Mouse (Mus musculus) kidney, postnatal 14 days (tissue): ENCODE data around the gene Pdzd2.
A peak's percentile ranks its signal among the peaks of the same experiment; 100 is the strongest.

Source experiments
- DNase-seq: peaks from one replicate; pipeline ENCODE4 v3.0.0; 2022; ENCODE audit warnings: mixed read lengths

The Pdzd2 gene

GRCm38 (mm10) chr15:12429572-12430431 lies 309.9 kb downstream of the Pdzd2 start:
- DNase-seq = peak; percentile 25

GRCm38 (mm10) chr15:12427818-12428217 lies 311.9 kb downstream of the Pdzd2 start:
- no peak for DNase-seq

GRCm38 (mm10) chr15:12426342-12426741 lies 313.4 kb downstream of the Pdzd2 start:
- DNase-seq = no peak

- DNase-seq = no peak
Measured at GRCm38 (mm10) chr15:12425049-12425627, 314.6 kb downstream of the Pdzd2 start.

- no peak for DNase-seq
Measured at GRCm38 (mm10) chr15:12424187-12424586, 315.5 kb downstream of the Pdzd2 start.

GRCm38 (mm10) chr15:12420915-12421314 lies 318.8 kb downstream of the Pdzd2 start:
- no peak for DNase-seq

GRCm38 (mm10) chr15:12420376-12420775 lies 319.3 kb downstream of the Pdzd2 start:
- no peak for DNase-seq

- DNase-seq = peak; percentile 16
Measured at GRCm38 (mm10) chr15:12419446-12419845, 320.3 kb downstream of the Pdzd2 start.

- DNase-seq = no peak
Measured at GRCm38 (mm10) chr15:12415536-12416200, 324.1 kb downstream of the Pdzd2 start.

- DNase-seq = no peak
Measured at GRCm38 (mm10) chr15:12414696-12415095, 325.0 kb downstream of the Pdzd2 start.

GRCm38 (mm10) chr15:12408205-12408604 lies 331.5 kb downstream of the Pdzd2 start:
- DNase-seq = no peak

GRCm38 (mm10) chr15:12405592-12405991 lies 334.1 kb downstream of the Pdzd2 start:
- DNase-seq = no peak

- no peak for DNase-seq
Measured at GRCm38 (mm10) chr15:12397032-12397431, 342.7 kb downstream of the Pdzd2 start.

- DNase-seq = no peak
Measured at GRCm38 (mm10) chr15:12394758-12395157, 345.0 kb downstream of the Pdzd2 start.

GRCm38 (mm10) chr15:12388726-12389489 lies 350.8 kb downstream of the Pdzd2 start:
- DNase-seq = no peak

- DNase-seq = no peak
Measured at GRCm38 (mm10) chr15:12384679-12385078, 355.0 kb downstream of the Pdzd2 start.

- peak; percentile 38 for DNase-seq
Measured at GRCm38 (mm10) chr15:12380548-12380947, 359.2 kb downstream of the Pdzd2 start.

- DNase-seq = no peak
Measured at GRCm38 (mm10) chr15:12380057-12380456, 359.7 kb downstream of the Pdzd2 start.

GRCm38 (mm10) chr15:12377800-12378199 lies 361.9 kb downstream of the Pdzd2 start:
- DNase-seq = peak; percentile 42

- DNase-seq = no peak
Measured at GRCm38 (mm10) chr15:12376491-12377069, 363.1 kb downstream of the Pdzd2 start.

- peak; percentile 90 for DNase-seq
Measured at GRCm38 (mm10) chr15:12375641-12376311, 363.9 kb downstream of the Pdzd2 start.

GRCm38 (mm10) chr15:12374916-12375315 lies 364.8 kb downstream of the Pdzd2 start:
- DNase-seq = peak; percentile 19
